Mouse (Mus musculus): ENCODE measurements around the gene Rpl18.

DNA sequence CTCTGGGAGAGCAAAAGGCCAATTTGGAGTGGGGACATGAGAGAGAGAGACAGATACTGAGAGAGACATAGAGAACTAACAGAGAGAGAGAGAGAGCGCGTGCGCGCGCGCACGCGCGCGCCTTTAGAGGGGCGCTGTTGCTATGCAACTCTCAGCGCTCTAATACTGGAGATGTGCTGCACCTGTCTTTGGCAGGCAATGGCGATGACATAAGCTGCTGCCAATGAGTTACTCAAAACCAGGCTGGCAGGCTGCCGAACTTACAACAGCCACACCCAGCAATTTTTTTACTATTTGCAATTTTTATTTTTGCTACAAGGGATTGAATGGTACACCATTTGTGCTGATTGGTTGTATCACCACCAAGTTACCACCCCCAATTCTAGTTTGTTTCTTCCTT, 47.5 kb upstream of the Rpl18 start:
- no peak for TF ChIP-seq POLR2A (IDR thresholded peaks at IDR 0.05; ENCODE audit: low read depth, low read length)
- TF ChIP-seq CTCF (IDR thresholded peaks at IDR 0.05; ENCODE audit: extremely low read depth, insufficient read depth, insufficient read length, insufficient replicate concordance) = no peak

Measured in spleen, adult 2 months (tissue).